Mouse (Mus musculus): ENCODE measurements around the gene Rpa2.

Rpa2 gene

GRCm38 (mm10) chr4:132804331-132804730 is 36.2 kb downstream of the Rpa2 start:
- no peak for DNase-seq (ENCODE audit: low read depth)

GRCm38 (mm10) chr4:132805146-132805545 is 37.0 kb downstream of the Rpa2 start:
- DNase-seq (ENCODE audit: low read depth), result no peak

GRCm38 (mm10) chr4:132805599-132806197 is 37.6 kb downstream of the Rpa2 start:
- no peak for DNase-seq (ENCODE audit: low read depth)

- no peak for DNase-seq (ENCODE audit: low read depth)
These were observed 38.6 kb downstream of the Rpa2 start for GRCm38 (mm10) chr4:132806620-132807191.

GRCm38 (mm10) chr4:132807771-132808641 is 39.9 kb downstream of the Rpa2 start:
- DNase-seq (ENCODE audit: low read depth), result no peak

GRCm38 (mm10) chr4:132809621-132810020 is 41.5 kb downstream of the Rpa2 start:
- DNase-seq (ENCODE audit: low read depth), result no peak

GRCm38 (mm10) chr4:132816404-132816803 is 48.3 kb downstream of the Rpa2 start:
- DNase-seq (ENCODE audit: low read depth), result no peak

GRCm38 (mm10) chr4:132816855-132817254 is 48.7 kb downstream of the Rpa2 start:
- no peak for DNase-seq (ENCODE audit: low read depth)

GRCm38 (mm10) chr4:132818442-132818841 is 50.3 kb downstream of the Rpa2 start:
- DNase-seq (ENCODE audit: low read depth), result no peak

- DNase-seq (ENCODE audit: low read depth), result no peak
These were observed 55.7 kb downstream of the Rpa2 start for GRCm38 (mm10) chr4:132823614-132824366.
